Mouse (Mus musculus) myocyte (in vitro differentiated cells): Measurements from ENCODE around the gene B3gnt5. TPM values are rescaled to one million over a fixed set of nuclear protein-coding genes. Genes with fewer than 3 reads are reported as not detected.

Experiments
- H3K27me3 ChIP-seq: one replicate; pipeline ENCODE4 v1.6.1; 2011; ENCODE audit not compliant: control insufficient read depth, insufficient read depth, insufficient read length
- H3K36me3 ChIP-seq: one replicate; pipeline ENCODE4 v1.6.1; 2011; ENCODE audit not compliant: control insufficient read depth, insufficient read depth
- H3K4me2 ChIP-seq: one replicate; pipeline ENCODE4 v1.6.1; 2011; ENCODE audit warnings: low read depth, control low read depth
- H3K4me3 ChIP-seq: one replicate; pipeline ENCODE4 v1.5.1; 2011; ENCODE audit warnings: mild to moderate bottlenecking, control low read depth, moderate library complexity
- H3K79me2 ChIP-seq: one replicate; pipeline ENCODE4 v1.6.1; 2011; ENCODE audit not compliant: control insufficient read depth, insufficient read depth
- H3ac ChIP-seq: one replicate; pipeline ENCODE4 v1.6.1; 2011; ENCODE audit not compliant: control insufficient read depth, insufficient read length
- TCF12 ChIP-seq: IDR thresholded peaks from one replicate; pipeline ENCODE4 v1.6.1; 2011; ENCODE audit warnings: mild to moderate bottlenecking, control low read depth; ENCODE audit not compliant: poor library complexity, insufficient read depth, severe bottlenecking
- TCF3 ChIP-seq: IDR thresholded peaks from one replicate; pipeline ENCODE4 v1.6.1; 2011; ENCODE audit warnings: low read depth, control low read depth; ENCODE audit not compliant: insufficient read length
- polyA plus RNA-seq: library from polyadenylated mRNA; unstranded; fragments of >200 nt; fragmentation: generic; extraction: Trizol; gene quantifications from one replicate; pipeline ENCODE4 v1.2.1, GENCODE M21; 2012; ENCODE audit warnings: missing spikeins

B3gnt5 gene
- polyA plus RNA-seq, 1 experiment, result 0.40 TPM

- Histone ChIP-seq H3K27me3 (no peaks in the 10 kb centered on the region), H3K36me3 (no peaks in the 10 kb centered on the region), H3K79me2 (no peaks in the 10 kb centered on the region), H3K4me2 (no peak overlapping the region), H3ac (no peak overlapping the region), H3K4me3 (no peak overlapping the region)
- TF ChIP-seq TCF3 (no peak), TCF12 (no peak)
Observed at GRCm38 (mm10) chr16:19818801-19819200, 58.8 kb downstream of the B3gnt5 start.

Other genes with a start within 250 kb of the B3gnt5 start
- not detected for gene Olfr167, start 237.9 kb upstream of the B3gnt5 start, polyA plus RNA-seq
- gene Olfr168, start 224.7 kb upstream of the B3gnt5 start, polyA plus RNA-seq, result not detected
- not detected for gene Olfr169, start 188.4 kb upstream of the B3gnt5 start, polyA plus RNA-seq
- not detected for gene Olfr170, start 148.3 kb upstream of the B3gnt5 start, polyA plus RNA-seq
- gene Olfr171, start 130.3 kb upstream of the B3gnt5 start, polyA plus RNA-seq, result not detected
- not detected for gene Lamp3, start 53.8 kb upstream of the B3gnt5 start, polyA plus RNA-seq
- gene Klhl6, start 222.8 kb downstream of the B3gnt5 start, polyA plus RNA-seq, result 0.04 TPM